Mouse (Mus musculus): ENCODE measurements around the gene Nfix.
"Not testable (repeated sequence)": the region's sequence is repeated elsewhere in the genome, so short reads cannot be mapped to it uniquely, and the experiment has no call there.

The Nfix gene

GRCm38 (mm10) chr8:84693332-84693731 is 106.8 kb downstream of the Nfix start:
- DNase-seq = no peak

DNA sequence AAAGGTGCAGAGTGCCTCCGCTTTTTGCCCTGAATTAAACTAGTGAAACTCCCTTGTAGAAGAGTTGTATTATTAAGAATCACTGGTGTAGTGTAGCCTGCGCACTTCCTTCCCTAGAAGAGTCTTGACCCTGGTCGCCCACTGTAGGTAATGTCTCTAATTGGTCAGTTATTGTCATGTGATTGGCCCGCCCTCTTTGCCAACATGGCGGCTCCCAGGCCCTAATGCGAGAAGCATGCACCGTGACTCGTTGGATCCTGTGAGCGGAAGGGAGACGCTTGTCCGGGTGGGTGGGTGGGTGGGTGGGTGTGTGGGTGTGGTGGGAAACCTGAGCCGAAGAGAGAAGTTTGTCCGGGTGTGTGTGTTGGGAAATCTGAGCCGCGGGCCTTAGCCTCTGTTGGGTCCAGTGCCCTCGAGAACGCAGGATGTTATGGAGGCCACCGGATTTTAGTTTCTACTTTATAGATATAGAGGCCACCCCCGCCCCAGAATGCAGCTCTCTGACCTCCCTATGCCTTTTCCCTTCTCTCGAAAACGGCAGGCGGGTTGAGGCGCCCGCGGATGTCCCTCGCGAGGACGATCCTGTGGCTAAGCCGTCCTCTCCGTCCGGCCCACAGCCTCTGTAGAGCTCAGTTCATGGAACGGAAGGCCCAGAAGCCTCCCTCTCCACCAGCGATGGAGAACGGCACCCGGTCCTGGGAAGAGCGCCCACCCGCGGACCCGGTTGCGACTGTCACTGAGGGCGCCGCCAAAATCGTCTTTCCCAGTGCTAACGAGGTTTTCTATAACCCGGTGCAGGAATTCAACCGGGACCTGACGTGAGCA is 110.8 kb downstream of the Nfix start:
- DNase-seq = peak; percentile 93

- peak; percentile 95 for DNase-seq
These were observed 112.4 kb downstream of the Nfix start, which contains the start of gene Nacc1 for GRCm38 (mm10) chr8:84687705-84688100. Gene Nacc1 (minus strand): TSS chr8:84687862.

DNA sequence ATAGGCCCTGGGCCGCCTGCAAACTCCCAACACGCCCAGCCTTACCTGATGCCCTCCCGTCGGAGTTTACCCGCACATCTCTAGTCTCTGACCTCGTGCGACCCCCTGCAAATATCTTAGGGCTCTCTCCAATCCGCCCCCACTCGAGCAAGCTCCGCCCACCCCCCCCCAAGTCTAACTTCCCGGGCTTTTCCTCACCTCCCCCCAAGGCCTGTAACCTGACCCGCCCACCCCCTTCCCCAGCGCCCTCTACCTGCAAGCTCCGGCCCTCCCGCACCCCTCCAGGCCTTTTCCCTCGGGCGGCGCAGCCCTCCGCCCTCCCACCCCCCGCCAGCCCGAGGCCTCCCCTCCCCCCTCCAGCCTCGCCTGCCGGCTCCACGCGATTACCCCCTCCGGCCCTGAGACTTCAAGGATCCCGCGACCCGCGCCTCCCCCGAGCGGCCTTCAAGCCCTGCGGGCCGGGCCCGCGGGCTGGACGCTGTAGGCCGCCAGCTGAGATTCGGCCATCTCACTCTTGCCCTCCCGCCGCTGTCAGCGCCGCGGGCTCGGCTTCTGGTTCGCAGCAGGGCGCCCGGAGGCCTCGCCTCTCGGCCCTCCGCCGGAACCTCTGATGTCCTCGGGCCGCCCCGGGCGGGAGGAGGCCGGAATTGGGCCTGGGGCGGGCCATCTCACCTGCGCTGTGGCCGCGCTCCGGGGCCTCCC is 113.0 kb downstream of the Nfix start:
- DNase-seq = peak; percentile 64

GRCm38 (mm10) chr8:84686191-84687002 is 113.7 kb downstream of the Nfix start, which contains the start of gene Trmt1:
Gene Trmt1 (plus strand): TSS chr8:84686307.
- peak; percentile 64 for DNase-seq

DNA sequence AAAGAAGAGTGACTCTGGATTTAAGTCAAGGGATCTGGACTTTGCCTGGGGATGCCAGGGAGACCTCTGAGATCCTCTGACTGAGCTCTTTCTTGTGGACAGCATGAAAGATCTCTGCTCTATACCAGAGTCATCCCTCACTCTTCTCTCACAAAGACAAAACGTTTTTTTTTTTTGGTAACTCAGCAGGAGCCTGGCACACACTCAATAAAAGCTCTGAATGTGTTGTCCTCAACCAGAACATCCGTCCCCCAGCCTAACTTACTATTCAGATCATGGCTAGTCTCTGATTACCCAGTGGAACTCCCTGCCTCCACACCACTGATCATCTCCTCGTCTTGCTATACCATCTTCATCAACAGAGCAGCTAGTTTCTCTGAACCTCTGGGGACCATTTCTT is 115.6 kb downstream of the Nfix start:
- no peak for DNase-seq

DNA sequence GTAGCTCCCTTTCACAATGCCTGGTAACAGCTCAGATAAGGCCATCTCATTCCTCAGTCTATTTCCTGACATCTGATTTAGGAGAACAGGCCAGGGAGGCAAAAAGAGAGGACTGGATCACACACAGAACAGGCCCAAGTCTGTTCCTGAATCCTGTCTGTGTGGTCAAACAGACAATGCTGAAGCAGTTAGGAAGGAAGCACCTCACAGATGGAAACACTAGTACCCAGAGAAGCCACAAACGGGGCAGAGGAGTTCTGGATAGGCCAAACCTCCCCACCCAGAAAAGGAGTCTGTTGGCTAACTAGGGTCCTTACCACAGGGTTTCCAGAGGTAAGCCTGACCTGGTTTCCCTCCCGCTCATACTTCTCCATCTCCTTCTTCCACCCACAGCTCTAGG is 117.9 kb downstream of the Nfix start:
- no peak for DNase-seq

DNA sequence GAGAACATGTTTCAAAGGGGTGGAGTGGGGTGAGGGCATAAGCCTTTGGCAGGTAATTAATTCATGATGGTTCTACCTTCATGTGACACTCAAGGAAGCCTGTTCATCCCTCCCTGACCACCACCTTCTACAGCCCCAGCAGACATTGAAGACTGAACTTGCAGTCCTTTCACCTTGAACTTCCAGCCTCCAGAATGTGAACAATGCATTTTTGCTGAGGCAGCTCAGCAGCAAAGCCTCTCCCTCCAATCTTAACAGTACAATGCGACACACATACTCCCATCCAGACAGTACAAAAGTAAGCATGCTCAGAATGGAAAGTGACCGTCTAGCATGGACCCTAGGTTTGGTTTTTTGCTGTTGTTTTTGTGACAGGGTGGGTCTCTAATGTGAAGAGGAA is 118.7 kb downstream of the Nfix start:
- DNase-seq = no peak

DNA sequence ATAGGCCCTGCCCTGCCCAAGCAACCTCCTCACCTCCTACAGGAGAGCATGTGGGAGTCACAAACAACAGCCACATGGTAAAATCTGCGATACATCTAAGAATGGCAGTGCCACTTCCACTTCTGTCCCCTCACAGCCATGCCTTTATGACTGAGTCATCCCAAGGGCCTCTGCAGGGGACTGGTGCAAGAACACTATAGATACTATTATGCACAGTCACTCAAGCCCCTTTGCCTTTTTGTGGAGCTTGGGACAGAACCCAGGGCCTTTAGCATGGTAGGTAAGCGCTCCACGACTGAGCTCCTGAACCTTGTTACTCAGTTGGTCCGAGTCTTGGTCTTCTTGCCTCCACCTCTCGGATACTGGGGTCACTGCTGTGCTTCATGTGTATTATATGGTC is 122.8 kb downstream of the Nfix start:
- no peak for DNase-seq

DNA sequence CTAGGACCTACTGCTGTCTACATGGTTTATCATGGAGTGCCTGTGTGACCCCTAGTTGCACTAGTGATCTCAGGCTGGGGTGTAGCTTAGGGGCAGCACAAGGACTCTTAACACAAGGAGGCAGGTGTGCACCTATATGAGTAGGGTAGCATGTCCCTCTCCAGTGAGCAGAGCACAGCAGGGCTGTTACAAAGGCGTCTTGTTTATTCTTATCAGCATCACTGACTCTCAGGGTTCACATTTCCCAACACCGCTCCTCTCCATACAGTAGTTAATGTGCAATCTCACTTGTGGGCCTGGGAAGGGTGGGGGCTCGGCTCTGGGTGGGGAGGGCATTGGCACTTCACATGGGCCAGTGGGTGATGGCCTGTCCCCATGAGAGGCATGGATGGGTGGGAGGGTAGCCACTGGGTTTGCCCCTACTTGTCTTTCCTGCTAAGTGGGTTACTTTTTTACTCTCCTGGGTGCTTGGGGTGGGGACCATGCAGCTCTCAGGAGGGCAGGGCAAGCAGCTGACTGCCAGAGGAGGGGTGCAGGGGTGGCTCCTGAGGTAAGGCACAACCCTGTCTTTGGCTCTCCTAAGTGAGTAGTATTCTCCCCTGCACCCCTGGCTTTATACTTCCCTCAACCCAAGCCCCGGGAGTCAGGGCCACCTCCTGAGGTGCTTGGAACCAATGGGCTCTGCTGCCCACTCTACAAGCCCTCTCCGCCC is 129.7 kb downstream of the Nfix start:
- DNase-seq = not testable (repeated sequence)

GRCm38 (mm10) chr8:84668731-84669485 is 131.2 kb downstream of the Nfix start:
- no peak for DNase-seq

DNA sequence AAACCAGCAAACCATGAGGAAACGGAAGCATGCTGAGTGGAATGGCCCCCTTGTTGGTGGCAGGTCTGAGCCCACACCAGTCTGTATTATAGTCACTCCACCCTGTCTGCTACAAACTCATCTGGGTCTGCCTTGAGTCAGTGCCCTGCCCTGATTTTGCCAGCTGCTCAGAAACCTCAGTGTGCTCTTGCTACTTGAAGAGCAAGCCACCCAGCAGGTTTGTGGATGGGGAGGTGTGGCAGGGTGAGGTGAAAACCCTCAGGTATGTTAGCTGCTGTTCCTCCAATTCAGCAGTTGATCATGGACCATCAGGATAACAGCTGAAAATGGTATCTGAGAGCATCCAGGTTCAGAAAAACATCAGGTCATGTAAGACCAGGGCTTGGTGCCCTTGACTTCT is 132.1 kb downstream of the Nfix start:
- no peak for DNase-seq

GRCm38 (mm10) chr8:84665385-84665893 is 134.7 kb downstream of the Nfix start:
- DNase-seq = no peak

DNA sequence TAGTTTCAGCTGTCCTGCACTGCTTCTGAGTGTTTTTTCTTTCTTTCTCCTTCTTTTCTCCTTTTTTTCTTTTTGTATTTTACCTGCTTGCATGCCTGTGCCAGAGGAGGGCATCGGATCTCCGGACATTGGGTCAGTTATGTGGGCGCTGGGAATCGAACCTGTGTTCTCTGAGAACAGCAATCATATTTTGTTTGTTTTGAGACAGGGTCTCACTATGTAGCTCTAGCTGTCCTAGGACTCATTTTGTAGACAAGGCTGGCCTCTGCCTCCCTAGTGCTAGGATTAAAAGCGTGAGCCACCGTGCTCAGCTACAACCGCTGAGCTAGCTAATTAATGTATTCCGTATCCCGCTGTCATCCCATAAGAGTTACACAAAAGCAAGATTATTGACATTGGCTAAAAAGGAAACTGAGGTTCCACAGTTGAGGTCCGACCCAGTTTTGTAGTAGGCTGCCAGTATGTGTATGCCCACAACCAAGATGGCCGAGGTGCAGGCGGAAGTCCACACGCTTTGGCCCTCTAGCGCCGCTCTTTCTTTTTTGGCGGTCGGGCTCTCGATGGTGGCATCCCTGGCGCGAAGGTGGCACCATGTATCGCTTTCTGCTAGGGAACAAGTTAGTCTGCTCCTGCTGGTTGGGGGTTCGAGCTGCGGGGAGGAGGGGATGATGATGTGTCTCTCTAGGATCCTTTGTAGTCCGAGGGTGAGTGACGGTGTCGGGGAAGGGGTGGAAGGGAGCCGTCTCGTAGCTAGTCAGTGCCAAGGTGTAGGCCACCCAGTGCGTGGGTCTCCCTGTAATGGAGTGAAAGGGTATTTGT is 135.4 kb downstream of the Nfix start:
- peak; percentile 88 for DNase-seq

DNA sequence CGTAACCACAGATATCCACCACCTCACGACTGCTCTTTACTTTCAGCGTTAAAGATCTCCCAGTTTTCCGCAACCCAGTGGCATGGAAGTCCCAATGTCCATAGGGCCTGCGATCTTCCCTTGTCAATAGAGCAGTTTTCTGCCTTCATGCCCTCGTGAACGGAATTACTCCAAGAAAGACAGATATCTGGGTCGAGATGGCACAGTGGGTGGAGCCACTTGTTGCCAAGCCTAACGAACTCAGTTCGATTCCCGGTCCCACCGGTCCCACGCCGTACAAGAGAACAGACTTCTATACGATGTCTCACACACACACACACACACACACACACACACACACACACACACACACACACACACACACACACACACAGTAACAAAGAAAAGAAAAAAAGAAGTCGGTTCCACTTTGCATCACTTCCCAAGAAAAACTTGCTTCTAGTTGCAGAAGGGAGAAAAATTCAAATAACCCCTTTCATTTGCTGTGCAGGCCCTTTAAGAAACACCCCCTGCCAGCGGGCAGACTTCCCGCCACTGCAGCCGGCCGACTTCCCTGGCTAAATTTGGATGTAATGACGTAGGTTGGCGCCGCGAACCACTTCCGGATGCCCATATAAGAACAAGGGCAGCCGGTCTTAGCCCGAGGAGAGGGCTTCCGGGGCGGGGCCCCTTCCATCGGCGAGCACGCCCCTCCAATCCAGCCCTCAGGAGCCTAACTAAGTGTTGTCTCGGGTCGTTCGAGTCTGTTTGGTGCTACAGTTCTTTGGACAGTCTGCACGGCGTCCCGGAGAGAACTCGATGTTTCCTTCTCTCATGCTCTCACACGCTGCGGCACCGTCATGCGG is 136.4 kb downstream of the Nfix start:
- DNase-seq = peak; percentile 98

DNA sequence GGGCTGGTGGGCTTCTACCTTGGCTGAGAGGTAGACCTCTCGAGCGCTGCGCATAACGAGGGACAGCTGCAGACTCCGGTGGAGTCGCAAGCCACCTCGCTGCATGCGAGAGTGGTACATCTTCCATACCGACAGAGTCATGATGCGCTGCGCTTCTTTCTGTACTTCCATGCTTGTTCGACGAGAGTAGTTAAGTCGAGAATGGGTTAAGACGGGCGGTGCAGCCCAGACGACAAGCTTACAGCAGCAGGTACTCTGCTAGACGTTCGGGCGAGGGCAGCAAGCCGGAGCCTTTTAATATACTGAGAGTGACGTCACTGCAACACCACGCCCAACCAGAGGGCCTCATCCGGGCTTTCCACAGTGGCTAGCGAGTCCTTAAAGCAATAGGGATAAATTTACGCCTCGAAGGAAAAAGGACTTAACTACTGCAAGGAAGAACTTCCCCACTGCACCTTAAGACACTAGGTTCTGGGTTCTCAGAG is 137.5 kb downstream of the Nfix start, which contains the start of gene Ier2:
TSS of gene Ier2 (minus strand) at position 272 of the 485 bp plus-strand sequence.
- peak; percentile 96 for DNase-seq

DNA sequence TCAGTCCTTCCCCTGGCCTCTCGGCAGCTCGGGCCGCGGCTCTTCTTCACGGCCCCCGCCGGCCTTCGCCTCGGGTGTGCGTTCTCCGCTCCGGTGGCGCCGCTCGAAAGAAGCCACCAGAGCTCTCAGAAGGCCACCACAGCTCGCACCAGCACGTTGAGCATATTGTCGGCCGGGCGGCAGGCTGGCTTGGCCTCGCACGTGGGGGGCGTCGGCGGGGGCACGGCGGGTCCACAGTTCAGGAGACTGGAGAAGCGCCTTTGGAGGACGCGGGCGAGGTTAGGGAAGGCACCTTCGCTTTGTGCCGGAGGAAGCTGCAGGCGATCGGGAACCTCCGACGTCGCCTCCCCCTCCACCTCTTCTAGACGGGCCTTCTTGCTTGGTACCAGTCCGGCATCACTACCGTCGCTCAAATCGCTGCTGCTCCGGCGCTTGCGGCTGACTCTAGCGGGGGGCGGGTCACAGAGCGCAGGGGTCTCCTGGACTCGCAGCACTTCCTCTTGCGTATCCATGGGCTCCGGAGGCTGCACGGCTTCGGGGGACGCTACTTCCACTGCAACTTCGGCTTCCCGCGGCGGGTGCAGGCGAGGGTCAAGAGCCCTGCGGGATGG is 138.1 kb downstream of the Nfix start:
- DNase-seq = peak; percentile 78

DNA sequence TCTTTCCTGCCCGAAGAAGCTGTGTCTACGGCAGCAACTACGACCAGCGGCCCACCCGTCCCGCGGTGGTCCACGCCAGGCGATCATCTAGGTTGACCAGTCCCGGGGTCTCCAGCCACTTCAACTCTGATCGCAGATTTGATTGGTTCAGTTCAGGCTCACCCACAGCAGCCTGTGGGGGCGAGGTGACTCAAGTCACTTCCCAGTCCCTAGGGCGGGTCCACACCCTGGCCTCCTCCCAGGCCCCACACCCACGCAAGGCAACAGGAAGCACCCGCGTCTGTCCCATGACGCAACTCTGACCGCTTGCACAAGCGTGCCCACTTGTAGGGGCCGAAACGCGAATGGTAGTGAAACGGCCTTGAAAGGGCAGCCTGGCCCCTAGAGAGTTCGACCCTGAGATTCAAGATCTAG is 138.7 kb downstream of the Nfix start:
- DNase-seq = peak; percentile 90
